Mouse (Mus musculus) CH12.LX (cell line): Measurements from ENCODE around the gene Pgm2l1. TPM values are rescaled to one million over a fixed set of nuclear protein-coding genes. Genes with fewer than 3 reads are reported as not detected.
A peak's percentile ranks its signal among the peaks of the same experiment; 100 is the strongest.

Source experiments
- DNase-seq: peaks from one replicate; pipeline ENCODE4 v3.0.0-alpha.2; 2013; ENCODE audit errors: extremely low read depth
- H3K27ac ChIP-seq: 2 replicates; pipeline ENCODE4 v1.5.1; 2012; ENCODE audit warnings: low read depth, mild to moderate bottlenecking, control low read depth, moderate library complexity; ENCODE audit not compliant: insufficient read depth
- H3K27me3 ChIP-seq: replicated peaks from 2 replicates; pipeline ENCODE3; 2012; ENCODE audit warnings: inconsistent platforms
- H3K36me3 ChIP-seq, 2 experiments: replicated peaks in 1 of 2; 2 replicates each; pipeline versions ENCODE3 to v1.6.1; 2012; ENCODE audit warnings: inconsistent platforms in 1 of 2, low read length in 1 of 2, mild to moderate bottlenecking in 1 of 2, mixed read lengths in 1 of 2, moderate library complexity in 1 of 2; ENCODE audit not compliant: control insufficient read depth in 1 of 2, insufficient read depth in 1 of 2
- H3K4me1 ChIP-seq, 2 experiments: 2 replicates each; pipeline ENCODE4 v1.6.1; 2012; ENCODE audit warnings: inconsistent platforms in 1 of 2, moderate library complexity in 1 of 2; ENCODE audit not compliant: insufficient read depth in 2 of 2, control insufficient read depth in 1 of 2
- H3K4me2 ChIP-seq: 2 replicates; pipeline ENCODE4 v1.6.1; 2012; ENCODE audit warnings: low read depth, mild to moderate bottlenecking, control low read depth; ENCODE audit not compliant: poor library complexity, insufficient read depth, severe bottlenecking
- H3K4me3 ChIP-seq, 3 experiments: fragments of 150-350 bp in 1 of 3; sonication (generic) in 1 of 3; replicated peaks in 1 of 3; 2 replicates each; pipeline versions ENCODE3 to v1.5.1; 2011 to 2012; ENCODE audit warnings: low read depth in 2 of 3, low read length in 2 of 3, mild to moderate bottlenecking in 2 of 3, moderate library complexity in 2 of 3, control low read depth in 1 of 3, improper control_type of control experiment in 1 of 3, inconsistent platforms in 1 of 3, mixed read lengths in 1 of 3; ENCODE audit not compliant: poor library complexity in 1 of 3
- H3K79me2 ChIP-seq: replicated peaks from 2 replicates; pipeline ENCODE4 v1.6.1; 2012; ENCODE audit warnings: mild to moderate bottlenecking, moderate library complexity; ENCODE audit not compliant: control insufficient read depth, poor library complexity, insufficient read depth, severe bottlenecking; ENCODE audit errors: extremely low read depth
- H3K9ac ChIP-seq: 2 replicates; pipeline ENCODE4 v1.6.1; 2012; ENCODE audit warnings: low read depth, mild to moderate bottlenecking, control low read depth, moderate library complexity; ENCODE audit not compliant: insufficient read depth
- H3K9me3 ChIP-seq: replicated peaks from 2 replicates; pipeline ENCODE3; 2012; ENCODE audit warnings: low read length, inconsistent platforms, mixed read lengths
- BHLHE40 ChIP-seq: IDR thresholded peaks from 2 replicates; pipeline ENCODE4 v1.6.1; 2011; ENCODE audit warnings: mild to moderate bottlenecking, low read depth, low read length, improper control_type of control experiment
- CHD1 ChIP-seq: IDR thresholded peaks from 2 replicates; pipeline ENCODE4 v1.6.1; 2012; ENCODE audit warnings: low read depth, low read length, improper control_type of control experiment, inconsistent platforms
- CHD2 ChIP-seq: IDR thresholded peaks from 2 replicates; pipeline ENCODE4 v1.6.1; 2011; ENCODE audit warnings: low read length, improper control_type of control experiment
- CTCF ChIP-seq, 2 experiments: IDR thresholded peaks in 1 of 2; conservative IDR thresholded peaks in 1 of 2; 2 replicates each; pipeline ENCODE4 v1.5.1; 2011 to 2012; ENCODE audit warnings: low read depth in 2 of 2, low read length in 2 of 2, improper control_type of control experiment in 1 of 2, inconsistent platforms in 1 of 2, mild to moderate bottlenecking in 1 of 2, moderate library complexity in 1 of 2
- E2F4 ChIP-seq: IDR thresholded peaks from 2 replicates; pipeline ENCODE4 v1.6.1; 2011; ENCODE audit warnings: low read depth, low read length, improper control_type of control experiment; ENCODE audit not compliant: insufficient replicate concordance
- ELF1 ChIP-seq: IDR thresholded peaks from 2 replicates; pipeline ENCODE4 v1.6.1; 2014; ENCODE audit warnings: low read depth, mild to moderate bottlenecking, inconsistent platforms, low read length, improper control_type of control experiment
- EP300 ChIP-seq: IDR thresholded peaks from 2 replicates; pipeline ENCODE4 v1.6.1; 2011; ENCODE audit warnings: low read length, improper control_type of control experiment
- ETS1 ChIP-seq: conservative IDR thresholded peaks from 2 replicates; pipeline ENCODE4 v1.6.1; 2012; ENCODE audit warnings: low read depth, mild to moderate bottlenecking, inconsistent platforms, low read length, improper control_type of control experiment, moderate library complexity
- GABPA ChIP-seq: IDR thresholded peaks from 2 replicates; pipeline ENCODE4 v1.6.1; 2012; ENCODE audit warnings: low read depth, low read length, improper control_type of control experiment, inconsistent platforms; ENCODE audit not compliant: insufficient replicate concordance
- HCFC1 ChIP-seq: IDR thresholded peaks from 2 replicates; pipeline ENCODE4 v1.6.1; 2012; ENCODE audit warnings: low read depth, mild to moderate bottlenecking, inconsistent platforms, low read length, improper control_type of control experiment
- IRF4 ChIP-seq: IDR thresholded peaks from 2 replicates; pipeline ENCODE4 v1.6.1; 2014; ENCODE audit warnings: low read depth, mild to moderate bottlenecking, inconsistent platforms, low read length, improper control_type of control experiment
- JUN ChIP-seq: IDR thresholded peaks from 2 replicates; pipeline ENCODE4 v1.6.1; 2011; ENCODE audit warnings: low read depth, mild to moderate bottlenecking, low read length, improper control_type of control experiment, moderate library complexity; ENCODE audit not compliant: insufficient read depth
- JUND ChIP-seq: conservative IDR thresholded peaks from 2 replicates; pipeline ENCODE4 v1.6.1; 2011; ENCODE audit warnings: low read depth, low read length, improper control_type of control experiment
- KAT2A ChIP-seq: IDR thresholded peaks from 2 replicates; pipeline ENCODE4 v1.6.1; 2012; ENCODE audit warnings: low read length, improper control_type of control experiment, inconsistent platforms; ENCODE audit not compliant: insufficient replicate concordance
- MAFK ChIP-seq: IDR thresholded peaks from 2 replicates; pipeline ENCODE4 v1.6.1; 2011; ENCODE audit warnings: low read length, improper control_type of control experiment; ENCODE audit not compliant: insufficient replicate concordance
- MAX ChIP-seq: IDR thresholded peaks from 2 replicates; pipeline ENCODE4 v1.6.1; 2011; ENCODE audit warnings: low read length, improper control_type of control experiment
- MAZ ChIP-seq: IDR thresholded peaks from 2 replicates; pipeline ENCODE4 v1.6.1; 2012; ENCODE audit warnings: low read depth, mild to moderate bottlenecking, inconsistent platforms, low read length, improper control_type of control experiment, moderate library complexity
- MEF2A ChIP-seq: IDR thresholded peaks from 2 replicates; pipeline ENCODE4 v1.6.1; 2014; ENCODE audit warnings: low read depth, mild to moderate bottlenecking, inconsistent platforms, low read length, improper control_type of control experiment, borderline replicate concordance
- MXI1 ChIP-seq: IDR thresholded peaks from 2 replicates; pipeline ENCODE4 v1.6.1; 2011; ENCODE audit warnings: mild to moderate bottlenecking, low read depth, low read length, improper control_type of control experiment
- MYC ChIP-seq: IDR thresholded peaks from 2 replicates; pipeline ENCODE4 v1.6.1; 2011; ENCODE audit warnings: low read depth, mild to moderate bottlenecking, improper control_type of control experiment, low read length
- NELFE ChIP-seq: IDR thresholded peaks from 2 replicates; pipeline ENCODE4 v1.6.1; 2011; ENCODE audit warnings: low read depth, low read length, improper control_type of control experiment
- NRF1 ChIP-seq: IDR thresholded peaks from 2 replicates; pipeline ENCODE4 v1.6.1; 2014; ENCODE audit warnings: low read depth, mild to moderate bottlenecking, inconsistent platforms, low read length, improper control_type of control experiment, moderate library complexity
- PAX5 ChIP-seq: IDR thresholded peaks from 2 replicates; pipeline ENCODE4 v1.6.1; 2012; ENCODE audit warnings: low read length, inconsistent platforms, mixed read lengths
- POLR2A ChIP-seq: IDR thresholded peaks from 2 replicates; pipeline ENCODE4 v1.6.1; 2011; ENCODE audit warnings: low read depth, mild to moderate bottlenecking, improper control_type of control experiment, low read length
- POLR2AphosphoS2 ChIP-seq: IDR thresholded peaks from 2 replicates; pipeline ENCODE4 v1.6.1; 2011; ENCODE audit warnings: low read depth, low read length, improper control_type of control experiment
- RAD21 ChIP-seq: IDR thresholded peaks from 2 replicates; pipeline ENCODE4 v1.6.1; 2011; ENCODE audit warnings: low read depth, mild to moderate bottlenecking, low read length, improper control_type of control experiment, moderate library complexity
- RCOR1 ChIP-seq: conservative IDR thresholded peaks from 2 replicates; pipeline ENCODE4 v1.6.1; 2012; ENCODE audit warnings: low read depth, mild to moderate bottlenecking, inconsistent platforms, low read length, improper control_type of control experiment
- SIN3A ChIP-seq: IDR thresholded peaks from 2 replicates; pipeline ENCODE4 v1.6.1; 2012; ENCODE audit warnings: low read length, improper control_type of control experiment, inconsistent platforms
- SMC3 ChIP-seq: IDR thresholded peaks from 2 replicates; pipeline ENCODE4 v1.6.1; 2011; ENCODE audit warnings: low read depth, low read length, improper control_type of control experiment
- TBP ChIP-seq: conservative IDR thresholded peaks from 2 replicates; pipeline ENCODE4 v1.6.1; 2011; ENCODE audit warnings: low read depth, low read length, improper control_type of control experiment
- TCF12 ChIP-seq: IDR thresholded peaks from 2 replicates; pipeline ENCODE4 v1.6.1; 2014; ENCODE audit warnings: low read depth, mild to moderate bottlenecking, inconsistent platforms, low read length, improper control_type of control experiment
- UBTF ChIP-seq: IDR thresholded peaks from 2 replicates; pipeline ENCODE4 v1.6.1; 2012; ENCODE audit warnings: low read depth, mild to moderate bottlenecking, inconsistent platforms, low read length, improper control_type of control experiment, moderate library complexity
- USF1 ChIP-seq: IDR thresholded peaks from 2 replicates; pipeline ENCODE4 v1.6.1; 2014; ENCODE audit warnings: low read depth, mild to moderate bottlenecking, inconsistent platforms, low read length, improper control_type of control experiment
- USF2 ChIP-seq: conservative IDR thresholded peaks from 2 replicates; pipeline ENCODE4 v1.6.1; 2011; ENCODE audit warnings: low read depth, low read length, improper control_type of control experiment
- ZC3H11A ChIP-seq: IDR thresholded peaks from 2 replicates; pipeline ENCODE4 v1.6.1; 2012; ENCODE audit warnings: low read depth, mild to moderate bottlenecking, inconsistent platforms, low read length, improper control_type of control experiment
- ZKSCAN1 ChIP-seq: IDR thresholded peaks from 2 replicates; pipeline ENCODE4 v1.6.1; 2012; ENCODE audit warnings: low read depth, inconsistent platforms, low read length, improper control_type of control experiment, borderline replicate concordance
- ZMIZ1 ChIP-seq: IDR thresholded peaks from 2 replicates; pipeline ENCODE4 v1.6.1; 2012; ENCODE audit warnings: low read depth, mild to moderate bottlenecking, inconsistent platforms, low read length, improper control_type of control experiment
- ZNF384 ChIP-seq: IDR thresholded peaks from 2 replicates; pipeline ENCODE4 v1.6.1; 2012; ENCODE audit warnings: low read depth, low read length, improper control_type of control experiment, inconsistent platforms
- dilution Hi-C: fragments of 300-500 bp; cut with MboI; formaldehyde crosslinking; loops from 2 replicates; pipeline ENCODE4 v1.14.3; 2020; ENCODE audit warnings: low sequenced_read_pairs; ENCODE audit not compliant: extremely low pct_unique_long_range_greater_than_20kb, extremely low pct_ligation_motif_present
- in situ Hi-C: fragments of 300-500 bp; cut with MboI; formaldehyde crosslinking; loops from 3 replicates; pipeline ENCODE4 v1.14.3; 2019; ENCODE audit warnings: low sequenced_read_pairs, low pct_ligation_motif_present, low pct_unique_long_range_greater_than_20kb, mixed read lengths
- polyA plus RNA-seq: library from polyadenylated mRNA; unstranded; fragments of >175 nt; gene quantifications from 2 replicates; pipeline ENCODE4 v1.2.1, GENCODE M21; 2012; ENCODE audit warnings: low read depth; ENCODE audit not compliant: insufficient read length
- total RNA-seq, 2 experiments: library from RNA; depleted of rRNA; stranded (reverse); fragments of 300-350 nt in 1 of 2; fragments of >200 nt in 1 of 2; gene quantifications; 2 replicates each; pipeline ENCODE4 v1.2.3; 2012 to 2014

Gene Pgm2l1
- total and polyA plus RNA-seq, 3 experiments: 1.2 to 4.1 (median 3.4) TPM

GRCm38 (mm10) chr7:100234264-100234885 lies 7.2 kb downstream of the Pgm2l1 start:
- H3K4me2 ChIP-seq: no peak overlapping the region
- H3K4me3 ChIP-seq: no peak overlapping the region
- no peak overlapping the region for H3K9ac ChIP-seq
- 0 out of 2 replicates have a peak, but pooled peaks have one; percentile 13 for TF ChIP-seq JUND
- TF ChIP-seq JUN: no peak
- no peak for TF ChIP-seq MAZ
- TF ChIP-seq MYC: 0 out of 2 replicates have a peak, but pooled peaks have one; percentile 22
- TF ChIP-seq USF2: no peak
- TF ChIP-seq ETS1: no peak
- no peak for TF ChIP-seq TCF12
- no peak for TF ChIP-seq IRF4
- TF ChIP-seq NRF1: no peak
- peak; percentile 55 for TF ChIP-seq ZC3H11A
- TF ChIP-seq GABPA: no peak
- TF ChIP-seq E2F4: no peak
- TF ChIP-seq MAFK: 0 out of 2 replicates have a peak, but pooled peaks have one; percentile 26
- TF ChIP-seq BHLHE40: no peak
- no peak for TF ChIP-seq KAT2A
- TF ChIP-seq ZNF384: no peak
- peak; percentile 91 for TF ChIP-seq SMC3
- no peak for TF ChIP-seq MAX
- TF ChIP-seq ZKSCAN1: no peak
- TF ChIP-seq CHD1: no peak
- TF ChIP-seq USF1: no peak
- TF ChIP-seq CHD2: no peak
- TF ChIP-seq ELF1: no peak
- no peak for TF ChIP-seq TBP
- no peak for TF ChIP-seq NELFE
- TF ChIP-seq SIN3A: no peak
- TF ChIP-seq PAX5: no peak
- TF ChIP-seq POLR2A: no peak
- TF ChIP-seq HCFC1: peak; percentile 27; the same call in 1 of the 2 replicates
- no peak for TF ChIP-seq MEF2A
- TF ChIP-seq RCOR1: no peak
- no peak for TF ChIP-seq ZMIZ1
- peak; percentile 32 to 88; a peak in 3 of 4 replicates for TF ChIP-seq CTCF (conservative IDR thresholded peaks at IDR 0.05 in 1 of 2, IDR thresholded peaks at IDR 0.05 in 1 of 2; ENCODE audit: low read depth in 2 of 2, low read length in 2 of 2)
- no peak for TF ChIP-seq MXI1
- TF ChIP-seq RAD21: peak; percentile 77
- TF ChIP-seq POLR2AphosphoS2: no peak
- TF ChIP-seq UBTF: no peak
- TF ChIP-seq EP300: no peak
- in situ Hi-C loops (no loop called here), dilution Hi-C loops (no loop called here)
- H3K79me2 ChIP-seq: no peaks in the 10 kb centered on the region
- no peaks in the 10 kb centered on the region for H3K36me3 ChIP-seq
- no peaks in the 10 kb centered on the region for H3K27me3 ChIP-seq
- no peaks in the 10 kb centered on the region for H3K9me3 ChIP-seq
- DNase-seq: peak; percentile 51
- H3K27ac ChIP-seq: no peak overlapping the region
- H3K4me1 ChIP-seq: peaks cover 0 to 15% of the 10 kb centered on the region in 2 experiments; a peak in 2 of 4 replicates
